Mouse (Mus musculus) lung, adult 2 months (tissue): Measurements from ENCODE around the gene Idh2. TPM values are rescaled to one million over a fixed set of nuclear protein-coding genes. Genes with fewer than 3 reads are reported as not detected.
A peak's percentile ranks its signal among the peaks of the same experiment; 100 is the strongest.

ENCODE experiments used
- DNase-seq: peaks from one replicate; pipeline ENCODE4 v3.0.0; 2022
- H3K4me1 ChIP-seq: fragments of 200-500 bp; 2 replicates; pipeline ENCODE4 v1.6.1; 2011; ENCODE audit warnings: low read length; ENCODE audit not compliant: control insufficient read depth, insufficient read depth
- H3K4me3 ChIP-seq: fragments of 200-500 bp; replicated peaks from 2 replicates; pipeline ENCODE3; 2011; ENCODE audit warnings: low read depth, mild to moderate bottlenecking, control low read depth, low read length; ENCODE audit errors: extremely low read depth
- CTCF ChIP-seq: fragments of 200-500 bp; IDR thresholded peaks from 2 replicates; pipeline ENCODE4 v1.5.1; 2011; ENCODE audit warnings: mild to moderate bottlenecking, low read length, control low read depth; ENCODE audit not compliant: insufficient read depth
- POLR2A ChIP-seq: fragments of 200-500 bp; IDR thresholded peaks from 2 replicates; pipeline ENCODE4 v1.6.1; 2011; ENCODE audit warnings: low read depth, mild to moderate bottlenecking, control low read depth, low read length, borderline replicate concordance; ENCODE audit errors: extremely low read depth
- WGBS: fragments of 180-500 bp; shearing (Covaris S2); methylation state at CpG from one replicate; pipeline ENCODE4 v1.1.7; 2018; 5-methylcytosine and 5-hydroxymethylcytosine counted together
- polyA plus RNA-seq: library from polyadenylated mRNA; depleted of rRNA; stranded (reverse); fragments of >200 nt; gene quantifications from 2 replicates; pipeline ENCODE4 v1.2.3, GENCODE M21; 2012; rRNA removed

The Idh2 gene
- 144 and 162 TPM in 2 replicates for polyA plus RNA-seq

GRCm38 (mm10) chr7:80115224-80115590, at the start of gene Idh2:
Gene Idh2, minus strand, starts transcription at chr7:80115392.
- peak; percentile 93 for DNase-seq
- Histone ChIP-seq H3K4me1 (peaks cover 6% of the 10 kb centered on the region; the same call in 1 of the 2 replicates), H3K4me3 (peak within 1 kb of the TSS; percentile 87)
- WGBS = 1% methylated on average over 29 of the region's 29 CpGs
- TF ChIP-seq CTCF (no peak), POLR2A (peak; percentile 72; the same call in 1 of the 2 replicates)

DNA sequence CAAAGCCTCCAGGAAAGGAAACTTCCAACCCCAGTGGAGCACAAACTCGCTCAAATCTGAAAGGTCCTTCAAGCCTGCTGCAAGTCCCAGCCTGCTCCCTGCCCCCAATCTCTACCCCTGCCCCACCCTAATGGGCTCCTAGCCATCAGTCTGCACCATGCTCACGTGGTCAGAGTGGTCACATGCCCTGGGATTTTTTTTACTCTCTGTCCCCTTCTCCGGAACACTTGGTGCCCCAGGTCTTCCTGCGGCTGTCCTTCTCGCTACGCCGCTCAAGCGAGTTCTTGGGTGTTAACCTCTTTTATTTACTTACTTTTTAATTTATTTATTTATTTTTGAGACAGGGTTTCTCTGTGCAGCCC, 45.7 kb upstream of the Idh2 start:
- peak; percentile 59 for DNase-seq
- WGBS = 43% methylated on average over 8 of the region's 8 CpGs
- TF ChIP-seq CTCF = no peak
- TF ChIP-seq POLR2A = no peak
- no peak overlapping the region for H3K4me3 ChIP-seq
- peaks cover 11% of the 10 kb centered on the region for H3K4me1 ChIP-seq

GRCm38 (mm10) chr7:80160293-80160944, 45.2 kb upstream of the Idh2 start:
- H3K4me3 ChIP-seq = no peak overlapping the region
- no peak for TF ChIP-seq CTCF
- no peak for TF ChIP-seq POLR2A
- WGBS = 39% methylated on average over 7 of the region's 7 CpGs
- peak; percentile 40 for DNase-seq
- H3K4me1 ChIP-seq = peaks cover 11% of the 10 kb centered on the region

DNA sequence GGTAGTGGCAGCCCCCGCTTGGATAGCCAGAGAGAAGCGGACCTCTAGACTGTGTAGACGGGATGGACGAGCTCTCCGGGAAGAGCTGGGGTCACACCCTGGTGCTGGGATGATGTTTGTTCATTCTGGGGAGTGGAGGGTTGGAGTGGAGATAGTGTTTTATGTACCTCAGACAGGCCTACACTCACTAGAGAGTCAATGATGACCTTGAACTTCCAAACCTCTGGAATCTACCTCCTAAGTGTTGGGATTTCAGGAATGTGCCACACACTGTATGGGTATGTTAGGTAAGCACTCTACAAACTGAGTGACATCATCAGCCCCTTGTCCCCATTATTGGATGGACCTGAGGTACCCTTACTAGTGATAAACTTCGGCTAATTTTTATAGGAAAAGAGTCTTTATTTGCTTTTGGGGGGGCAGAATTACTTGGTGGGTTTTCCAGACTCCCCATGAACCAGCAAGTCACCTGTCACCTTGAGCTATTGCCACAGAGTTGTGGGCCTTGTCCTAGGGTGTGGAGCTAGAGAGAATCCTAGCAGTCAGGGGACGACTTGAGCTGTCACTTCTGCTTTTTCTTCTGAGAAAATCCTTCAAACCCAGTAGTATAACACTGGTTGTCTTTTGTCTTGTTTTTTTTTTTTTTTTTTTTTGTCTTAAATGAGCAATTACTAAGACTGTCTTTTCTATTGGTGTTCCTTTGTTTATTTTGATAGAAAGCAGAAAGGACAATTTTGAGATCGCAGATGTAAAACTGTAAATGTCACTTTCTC, 43.5 kb upstream of the Idh2 start:
- WGBS = 86% methylated on average over 8 of the region's 8 CpGs
- H3K4me3 ChIP-seq = no peak overlapping the region
- H3K4me1 ChIP-seq = peaks cover 11% of the 10 kb centered on the region
- DNase-seq = no peak
- TF ChIP-seq CTCF (no peak), POLR2A (no peak)

DNA sequence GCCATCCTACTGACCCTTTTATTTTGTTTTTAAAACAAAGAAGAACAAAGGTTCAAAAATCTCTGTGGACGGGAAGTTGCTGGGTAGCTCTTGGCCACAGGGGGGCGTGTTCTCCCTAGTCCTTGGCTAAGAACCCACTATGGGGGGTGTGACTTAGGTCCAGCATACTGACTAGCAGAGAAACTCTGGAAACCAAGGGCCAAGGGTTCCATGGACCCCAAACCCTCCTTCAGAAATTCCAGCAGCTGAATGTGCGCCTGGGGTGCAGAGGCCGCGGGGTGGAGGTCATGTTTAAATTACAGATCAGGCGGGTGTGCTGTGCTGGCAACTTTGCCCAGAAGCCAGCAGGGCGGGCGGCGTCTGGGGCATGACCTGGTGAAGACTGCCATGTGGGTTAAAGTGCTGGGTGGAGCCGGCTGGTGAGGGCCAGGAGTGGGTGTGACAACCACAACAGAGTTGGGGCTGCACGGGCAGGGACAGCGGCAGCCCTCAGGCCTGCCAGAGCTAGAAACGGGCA, 41.6 kb upstream of the Idh2 start:
- TF ChIP-seq CTCF = peak; percentile 51
- TF ChIP-seq POLR2A = no peak
- Histone ChIP-seq H3K4me1 (peaks cover 11% of the 10 kb centered on the region), H3K4me3 (no peak overlapping the region)
- WGBS = 40% methylated on average over 13 of the region's 13 CpGs
- peak; percentile 66 for DNase-seq

GRCm38 (mm10) chr7:80154689-80155088, 39.5 kb upstream of the Idh2 start:
- no peak for DNase-seq
- H3K4me3 ChIP-seq = no peak overlapping the region
- TF ChIP-seq POLR2A (no peak), CTCF (no peak)
- WGBS = 65% methylated on average over 3 of the region's 3 CpGs
- 0 out of 2 replicates have a peak, but pooled peaks cover 3% of the 10 kb centered on the region for H3K4me1 ChIP-seq

DNA sequence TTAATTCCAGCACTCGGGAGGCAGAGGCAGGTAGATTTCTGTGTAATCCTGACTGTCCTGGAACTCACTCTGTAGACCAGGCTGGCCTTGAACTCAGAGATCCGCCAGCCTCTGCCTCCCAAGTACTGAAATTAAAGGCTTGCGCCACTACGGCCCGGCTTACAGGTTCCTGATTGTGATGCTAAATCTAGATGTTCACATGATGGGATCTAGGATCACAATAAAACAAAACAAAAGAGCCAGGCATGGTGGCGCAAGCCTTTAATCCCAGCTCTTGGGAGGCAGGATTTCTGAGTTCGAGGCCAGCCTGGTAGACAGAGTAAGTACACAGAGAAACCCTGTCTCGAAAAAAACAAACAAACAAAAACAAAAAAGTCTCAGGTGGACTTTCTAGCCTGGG, 37.6 kb upstream of the Idh2 start:
- 0 out of 2 replicates have a peak, but pooled peaks cover 3% of the 10 kb centered on the region for H3K4me1 ChIP-seq
- TF ChIP-seq CTCF (no peak), POLR2A (no peak)
- no peak overlapping the region for H3K4me3 ChIP-seq
- 94% methylated on average over 8 of the region's 8 CpGs for WGBS
- no peak for DNase-seq

DNA sequence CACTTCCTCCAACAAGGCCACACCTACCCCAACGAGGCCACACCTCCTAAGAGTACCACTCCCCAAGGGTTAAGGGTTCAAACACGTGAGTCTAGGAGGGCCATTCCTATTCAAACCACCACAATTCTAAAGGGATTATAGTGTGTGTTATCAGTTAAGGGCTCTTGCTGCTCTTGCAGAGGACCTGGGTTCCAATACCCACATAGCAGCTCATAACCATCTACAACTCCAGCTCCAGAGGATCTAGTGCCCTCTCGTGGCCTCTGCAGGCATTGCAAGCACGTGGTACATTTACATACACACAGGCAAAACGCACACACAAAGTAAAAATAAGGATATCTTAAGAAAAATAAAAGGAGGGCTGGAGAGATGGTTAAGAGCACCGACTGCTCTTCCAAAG, 37.0 kb upstream of the Idh2 start:
- 60% methylated on average over 6 of the region's 6 CpGs for WGBS
- Histone ChIP-seq H3K4me1 (0 out of 2 replicates have a peak, but pooled peaks cover 3% of the 10 kb centered on the region), H3K4me3 (no peak overlapping the region)
- no peak for DNase-seq
- TF ChIP-seq POLR2A = no peak
- TF ChIP-seq CTCF = peak; percentile 66

DNA sequence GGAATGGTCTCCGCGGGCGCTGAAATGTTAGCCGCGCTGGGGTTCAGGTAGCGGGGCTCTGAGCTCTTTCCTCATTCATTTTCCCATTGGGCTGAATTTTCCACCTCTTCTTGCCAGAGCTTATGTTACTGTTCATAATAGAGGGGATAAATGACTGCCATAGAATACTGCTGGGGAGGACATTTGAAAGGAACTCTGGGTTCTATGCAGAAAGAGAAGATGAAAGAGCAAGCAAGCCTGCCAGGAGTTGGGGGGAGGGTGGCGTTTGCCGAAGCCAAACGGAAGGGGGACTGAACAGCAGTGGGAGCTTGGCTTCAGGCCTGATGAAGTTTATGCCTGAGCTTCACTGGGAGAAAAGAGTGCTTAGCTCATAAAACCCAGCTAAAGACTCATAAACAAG, 34.2 kb upstream of the Idh2 start:
- H3K4me1 ChIP-seq = no peaks in the 10 kb centered on the region
- 59% methylated on average over 9 of the region's 9 CpGs for WGBS
- no peak for DNase-seq
- no peak for TF ChIP-seq CTCF
- TF ChIP-seq POLR2A = no peak
- H3K4me3 ChIP-seq = no peak overlapping the region

DNA sequence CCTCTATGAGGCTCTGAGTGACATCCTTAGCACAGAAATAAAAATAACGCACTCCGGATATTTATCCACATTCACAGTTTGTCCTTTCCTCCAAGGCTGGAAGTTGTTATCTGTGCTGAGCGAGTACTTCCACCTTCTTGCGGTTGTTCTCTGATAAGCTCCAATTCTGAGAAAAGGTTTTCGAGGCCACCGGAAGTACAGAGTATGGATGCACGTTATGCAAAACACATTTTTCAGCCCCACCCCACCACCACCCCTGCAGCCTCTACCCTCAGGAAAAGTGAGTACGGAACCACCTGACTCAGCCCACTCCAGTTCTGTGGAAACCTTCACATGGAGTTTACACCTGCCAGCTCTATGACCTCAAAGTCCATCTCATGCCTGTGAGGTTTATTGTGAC, 30.9 kb upstream of the Idh2 start:
- Histone ChIP-seq H3K4me3 (no peak overlapping the region), H3K4me1 (no peaks in the 10 kb centered on the region)
- no peak for DNase-seq
- WGBS = 59% methylated on average over 8 of the region's 8 CpGs
- TF ChIP-seq CTCF (no peak), POLR2A (no peak)
